Mouse (Mus musculus) brain, embryonic 18.5 days (tissue): ENCODE measurements around the gene Cfap74.
"Not testable (repeated sequence)": the region's sequence is repeated elsewhere in the genome, so short reads cannot be mapped to it uniquely, and the experiment has no call there.

Source experiments
- DNase-seq: peaks from one replicate; pipeline ENCODE4 v3.0.0-alpha.2; 2012; ENCODE audit warnings: low read depth, low spot score

Gene Cfap74

DNA sequence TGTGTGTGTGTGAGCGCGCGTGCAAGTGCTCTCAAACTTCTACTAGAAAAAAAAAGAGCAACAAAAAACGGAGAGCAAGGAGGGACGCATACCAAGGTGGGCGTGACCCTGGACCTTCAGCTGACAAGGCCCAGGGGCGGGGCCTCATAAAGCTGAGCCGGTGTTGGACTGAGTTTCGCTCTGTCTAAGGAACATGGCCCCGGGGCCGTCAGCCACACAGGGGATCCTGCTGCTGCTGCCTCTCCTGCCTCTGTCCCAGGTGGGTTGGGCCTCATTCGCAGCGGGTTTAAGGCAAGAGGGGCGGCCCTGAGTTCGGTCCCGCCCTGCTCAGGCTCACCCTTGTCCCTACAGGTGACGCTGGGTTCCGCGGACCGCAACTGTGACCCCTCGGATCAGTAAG lies 60.0 kb downstream of the Cfap74 start, which contains the start of gene Tmem52:
Tmem52 (plus strand) TSS at position 163 of the 400 bp plus-strand sequence.
- DNase-seq: no peak

GRCm38 (mm10) chr4:155469590-155470262 lies 60.7 kb downstream of the Cfap74 start:
- DNase-seq: no peak

- no peak for DNase-seq
Observed at GRCm38 (mm10) chr4:155470263-155470953, 61.4 kb downstream of the Cfap74 start.

DNA sequence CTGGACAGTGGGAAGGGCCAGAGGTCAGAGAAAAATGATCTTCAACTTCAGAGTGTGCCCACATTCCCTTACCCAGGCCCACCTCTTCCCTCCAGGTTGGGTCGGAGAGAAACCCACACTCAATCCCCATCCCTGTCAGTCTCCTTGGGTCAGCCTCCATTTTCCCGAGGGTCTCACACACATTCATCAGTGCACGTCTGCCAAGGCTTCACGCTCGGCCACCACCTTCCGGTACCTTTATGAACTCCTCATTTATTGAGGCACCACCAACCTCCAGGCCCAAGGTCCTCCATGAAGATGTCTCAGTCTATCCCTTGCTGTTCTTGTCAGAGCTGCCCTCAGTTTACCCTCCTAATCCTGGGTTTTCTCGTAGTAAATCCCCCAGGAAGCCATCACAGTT lies 62.0 kb downstream of the Cfap74 start:
- no peak for DNase-seq

DNA sequence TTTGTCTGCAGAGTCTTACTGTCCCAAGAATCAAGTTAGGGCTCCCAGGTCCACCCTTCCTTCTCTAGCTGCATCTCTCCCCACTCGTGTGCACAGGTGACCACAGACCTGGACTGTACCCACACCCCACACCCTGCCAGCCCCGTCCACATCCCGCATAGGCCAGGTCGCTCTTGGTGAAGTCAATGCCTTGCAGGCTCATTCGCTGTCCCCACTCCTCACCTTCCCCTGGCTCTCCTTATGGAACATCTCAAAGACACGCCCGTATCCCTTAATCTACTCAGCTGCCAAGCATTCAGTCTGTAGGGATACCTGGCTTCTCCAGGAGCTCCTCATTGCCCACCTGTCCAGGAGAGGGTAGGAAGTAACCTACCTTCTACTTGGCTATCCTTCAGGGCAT lies 62.4 kb downstream of the Cfap74 start:
- no peak for DNase-seq

GRCm38 (mm10) chr4:155472716-155473290 lies 63.8 kb downstream of the Cfap74 start:
- DNase-seq: no peak

DNA sequence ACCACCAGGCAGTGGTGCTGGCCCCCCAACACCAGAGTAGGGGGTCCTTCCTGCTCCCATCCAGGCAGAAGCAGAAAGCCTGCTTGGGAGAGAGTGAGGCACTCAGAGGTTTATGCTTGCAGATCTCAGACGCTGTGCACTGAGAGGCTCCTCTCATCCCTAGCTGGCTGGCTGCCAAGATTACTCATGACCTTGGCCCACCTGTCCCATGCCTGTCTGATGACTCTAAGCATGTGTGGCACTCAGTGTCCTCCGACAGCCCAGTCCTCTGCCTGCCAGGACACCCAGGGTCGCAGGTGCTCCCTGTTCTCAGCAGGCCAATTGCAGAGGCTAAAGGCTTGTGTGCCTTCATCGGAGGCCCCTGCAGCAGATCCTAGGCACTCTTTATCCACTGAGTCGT lies 64.3 kb downstream of the Cfap74 start:
- DNase-seq: no peak

DNA sequence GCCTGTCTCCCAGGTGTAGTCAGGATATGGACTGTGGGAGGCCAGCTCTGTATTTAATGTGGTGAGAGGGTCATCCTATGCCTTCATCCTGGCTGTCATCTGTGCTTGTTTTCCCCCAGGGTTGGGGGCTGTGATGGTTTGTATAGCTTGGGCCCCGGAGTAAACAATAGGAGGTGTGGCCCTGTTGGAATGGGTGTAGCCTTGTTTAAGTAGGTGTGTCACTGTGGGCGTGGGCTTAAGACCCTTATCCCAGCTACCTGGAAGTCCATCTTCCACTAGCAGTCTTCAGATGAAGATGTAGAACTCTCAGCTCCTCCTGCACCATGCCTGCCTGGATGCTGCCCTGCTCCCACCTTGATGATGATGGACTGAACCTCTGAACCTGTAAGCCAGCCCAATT lies 64.8 kb downstream of the Cfap74 start:
- DNase-seq: not testable (repeated sequence)

- no peak for DNase-seq
Observed at GRCm38 (mm10) chr4:155481381-155482124, 72.6 kb downstream of the Cfap74 start.

GRCm38 (mm10) chr4:155482125-155482480 lies 73.1 kb downstream of the Cfap74 start:
- DNase-seq: no peak

- DNase-seq: no peak
Observed at GRCm38 (mm10) chr4:155482733-155483540, 73.9 kb downstream of the Cfap74 start.

DNA sequence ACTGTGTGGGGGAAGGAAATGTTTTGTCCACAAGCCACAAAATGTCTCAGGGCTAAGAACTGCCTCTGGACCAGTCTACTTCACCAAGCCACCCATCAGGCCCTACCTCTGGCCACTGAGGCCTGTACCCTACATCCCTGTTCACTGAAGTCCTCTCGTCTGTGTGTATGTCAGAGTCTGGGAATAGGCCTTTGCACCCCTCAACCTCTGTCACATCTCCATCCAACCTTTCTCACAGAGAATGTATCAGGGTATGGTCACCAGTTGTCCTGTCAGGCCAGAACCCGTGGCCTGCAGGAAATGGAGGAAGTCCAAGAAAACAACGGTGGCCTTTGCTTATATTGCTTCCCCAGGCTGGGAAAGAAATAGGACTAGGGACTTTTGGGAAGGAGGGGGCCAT lies 76.5 kb downstream of the Cfap74 start:
- DNase-seq: no peak

GRCm38 (mm10) chr4:155487746-155488145 lies 78.8 kb downstream of the Cfap74 start:
- no peak for DNase-seq

DNA sequence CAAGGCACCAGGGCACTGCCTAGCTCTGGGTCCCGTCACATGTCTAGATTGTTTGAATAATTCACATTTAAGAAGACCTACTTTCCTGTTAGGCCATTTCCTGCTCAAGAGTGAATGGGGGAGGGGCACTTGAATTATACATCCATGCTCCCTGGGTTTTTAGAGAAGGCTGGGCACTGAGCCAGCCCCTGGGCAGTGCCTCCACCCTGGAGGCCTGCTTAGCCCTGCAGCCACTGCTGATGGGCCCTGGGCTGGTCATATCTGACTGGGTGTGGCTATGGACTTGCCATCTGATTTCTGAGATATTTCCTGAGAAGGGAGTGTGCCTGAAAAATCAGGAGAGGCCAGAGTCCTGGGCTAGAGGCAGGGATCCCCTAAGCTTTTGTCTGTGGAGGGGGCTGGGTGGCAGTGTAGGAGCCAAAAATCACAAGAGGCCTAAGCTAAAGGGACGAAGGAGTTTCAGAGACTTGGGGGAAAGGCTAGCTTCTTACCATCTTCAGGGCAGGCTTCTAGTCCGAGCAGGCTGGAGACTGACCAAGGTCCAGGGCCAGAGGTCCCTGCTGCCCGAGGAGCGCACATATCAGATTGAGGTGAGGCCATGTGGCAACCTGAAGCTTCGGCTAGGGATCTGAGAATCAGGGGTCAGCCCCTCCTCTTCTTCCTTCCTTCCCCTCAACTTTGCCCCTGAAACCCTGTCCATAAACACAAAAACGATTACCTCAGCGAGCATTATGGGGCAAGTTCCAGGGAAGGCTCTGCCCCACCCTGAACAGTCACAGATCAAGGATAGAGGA lies 79.4 kb downstream of the Cfap74 start:
- no peak for DNase-seq

DNA sequence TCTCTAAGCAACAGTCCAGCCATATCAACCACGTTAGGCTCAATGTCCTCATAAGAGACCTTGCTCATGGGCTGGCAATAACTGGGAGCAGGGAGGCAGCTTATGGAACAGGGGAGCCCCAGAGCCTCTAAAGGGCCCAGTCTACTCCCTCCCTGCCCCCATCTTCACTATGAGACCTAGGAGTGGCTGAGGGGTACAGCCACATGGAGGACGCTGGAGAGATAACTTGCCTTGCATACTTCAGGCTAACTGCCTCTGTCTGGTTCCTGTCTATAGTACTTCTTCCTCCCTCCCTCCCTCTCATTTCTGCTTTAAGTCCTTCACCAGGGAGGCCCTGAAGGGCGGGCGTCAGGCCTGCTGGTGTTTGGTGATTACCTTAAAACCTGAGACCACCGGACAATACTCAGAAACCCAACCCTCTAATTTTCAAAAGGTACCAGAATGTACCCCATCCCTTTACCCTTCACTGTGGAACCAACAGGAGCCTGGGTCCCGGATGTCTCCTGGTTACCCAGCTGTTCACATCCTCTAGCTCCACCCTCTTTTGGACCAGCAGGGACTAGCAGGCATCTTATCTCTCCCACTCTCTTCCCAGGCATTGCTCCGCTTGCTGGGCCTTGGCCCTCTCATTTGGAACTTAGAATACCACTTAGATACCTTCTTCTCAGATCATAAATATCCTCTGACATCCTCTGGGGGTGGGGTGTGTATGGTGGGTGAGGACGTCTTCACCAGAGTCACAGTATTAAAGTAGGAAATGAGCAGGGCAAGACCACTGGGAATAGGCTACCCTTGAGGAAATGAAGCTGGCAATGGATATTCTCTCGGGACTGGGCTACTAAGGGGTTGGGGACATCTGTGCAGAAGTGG lies 80.3 kb downstream of the Cfap74 start:
- no peak for DNase-seq

DNA sequence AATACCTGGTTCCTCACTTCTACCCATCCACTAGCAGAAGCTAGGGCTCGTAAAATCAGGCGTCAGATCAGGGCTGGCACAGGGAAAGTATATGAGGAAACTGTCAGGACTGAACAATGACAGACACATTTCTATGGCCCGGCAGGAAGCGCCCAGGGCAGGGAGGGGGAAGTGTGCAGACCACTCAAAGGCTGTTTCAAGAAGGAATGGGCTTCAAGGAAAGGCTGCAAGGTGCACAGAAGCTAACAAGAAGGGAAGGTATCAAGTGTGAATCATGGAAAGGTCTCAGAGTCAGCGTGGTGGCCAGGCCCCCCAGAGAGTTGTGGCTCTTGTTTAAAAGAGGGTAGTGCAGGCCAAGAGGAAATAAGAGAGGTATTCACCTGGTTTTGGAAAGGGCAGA lies 81.5 kb downstream of the Cfap74 start:
- DNase-seq: no peak

GRCm38 (mm10) chr4:155490990-155491504 lies 82.1 kb downstream of the Cfap74 start, which contains the start of gene Gnb1:
TSS of gene Gnb1 (plus strand) at chr4:155491361.
- peak; percentile 75 for DNase-seq

- DNase-seq: no peak
Observed at GRCm38 (mm10) chr4:155491529-155492130, 82.6 kb downstream of the Cfap74 start.

GRCm38 (mm10) chr4:155492131-155492633 lies 83.2 kb downstream of the Cfap74 start:
- DNase-seq: no peak
